Mouse (Mus musculus) urinary bladder, postnatal 14 days (tissue): ENCODE data around the gene Npas3.

Experiments
- DNase-seq: peaks from one replicate; pipeline ENCODE4 v3.0.0; 2021; ENCODE audit warnings: low spot score

Npas3 gene

GRCm38 (mm10) chr12:53794718-53795400 lies 546.4 kb downstream of the Npas3 start:
- DNase-seq: no peak

DNA sequence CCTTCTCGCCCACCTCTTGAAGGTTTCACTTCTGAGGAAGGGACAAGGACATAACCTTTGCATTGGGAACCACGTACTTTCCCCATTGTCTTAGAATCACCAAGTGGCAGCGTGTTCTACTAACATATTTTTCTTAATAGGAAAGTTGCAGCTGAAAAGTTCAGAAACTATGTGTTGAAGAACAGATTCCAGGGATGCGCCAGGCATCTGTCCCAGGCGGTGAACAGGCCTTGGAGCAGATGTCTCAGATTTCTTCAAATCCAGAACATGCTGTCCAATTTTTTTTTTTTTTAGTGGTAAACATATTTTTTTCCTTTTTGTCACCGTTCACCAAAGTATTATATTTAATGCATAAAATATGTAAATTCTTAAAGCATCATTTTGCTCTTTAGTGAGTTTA lies 553.4 kb downstream of the Npas3 start:
- no peak for DNase-seq

- DNase-seq: no peak
Measured at GRCm38 (mm10) chr12:53802381-53802780, 553.9 kb downstream of the Npas3 start.

GRCm38 (mm10) chr12:53810081-53810480 lies 561.6 kb downstream of the Npas3 start:
- DNase-seq: no peak

DNA sequence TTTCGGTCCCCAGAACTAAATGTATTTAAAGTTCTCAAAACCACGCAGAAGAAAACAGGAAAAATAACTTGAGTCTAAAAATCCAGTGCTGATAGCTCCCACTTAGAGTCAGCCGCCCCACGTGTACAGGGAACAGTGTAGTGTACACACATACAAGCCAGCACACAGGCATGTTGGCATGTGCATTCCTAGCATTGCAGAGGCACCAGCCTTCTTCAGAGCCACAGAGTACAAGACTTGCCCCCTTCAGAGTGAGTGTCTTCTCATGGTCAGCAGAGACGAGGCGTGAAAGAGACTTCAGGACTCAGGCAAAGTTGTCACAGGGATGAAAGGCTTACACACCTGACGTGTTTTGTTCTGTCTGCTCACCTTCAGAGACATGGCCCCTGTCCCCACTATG lies 565.8 kb downstream of the Npas3 start:
- no peak for DNase-seq

DNA sequence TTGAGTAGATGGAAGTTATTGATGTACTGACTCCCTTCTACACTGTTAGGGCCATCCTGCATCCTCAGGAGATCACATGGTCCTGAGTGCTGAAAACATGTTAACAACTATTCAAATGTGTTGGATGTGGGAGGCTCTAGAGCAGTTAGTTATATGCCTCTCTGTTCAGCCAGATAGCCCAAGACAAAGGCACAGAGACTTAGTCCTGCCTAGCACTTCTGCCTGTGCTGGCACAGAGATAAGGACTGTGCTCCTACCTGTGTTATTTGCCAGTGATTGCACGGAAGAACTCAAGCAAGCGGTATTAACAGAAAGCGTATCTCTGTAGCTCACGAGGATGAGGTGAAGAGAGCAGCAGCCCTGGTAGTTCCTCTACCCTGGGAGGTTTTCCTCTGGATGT lies 571.5 kb downstream of the Npas3 start:
- DNase-seq: no peak

DNA sequence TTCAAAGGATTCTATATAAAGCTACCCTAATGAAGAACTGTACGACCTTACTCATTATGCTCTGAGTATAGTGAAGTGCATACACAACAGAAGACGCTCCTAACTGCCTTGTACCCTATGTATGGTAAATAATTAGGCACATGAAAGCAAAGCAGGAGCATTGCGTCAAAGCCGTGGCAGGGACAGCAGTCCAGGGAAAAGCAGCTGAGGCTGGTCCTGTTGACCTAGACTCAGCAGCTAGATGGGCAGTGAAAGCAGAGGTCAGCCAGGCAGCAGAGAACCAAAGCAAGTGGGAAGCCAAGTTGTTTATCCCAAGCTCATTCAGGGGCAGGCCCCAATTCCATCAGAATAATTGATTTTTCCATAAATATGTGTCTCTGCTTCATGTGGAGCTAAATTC lies 574.4 kb downstream of the Npas3 start:
- DNase-seq: no peak

- DNase-seq: no peak
Measured at GRCm38 (mm10) chr12:53825251-53825650, 576.8 kb downstream of the Npas3 start.

- DNase-seq: no peak
Measured at GRCm38 (mm10) chr12:53825898-53826605, 577.6 kb downstream of the Npas3 start.

DNA sequence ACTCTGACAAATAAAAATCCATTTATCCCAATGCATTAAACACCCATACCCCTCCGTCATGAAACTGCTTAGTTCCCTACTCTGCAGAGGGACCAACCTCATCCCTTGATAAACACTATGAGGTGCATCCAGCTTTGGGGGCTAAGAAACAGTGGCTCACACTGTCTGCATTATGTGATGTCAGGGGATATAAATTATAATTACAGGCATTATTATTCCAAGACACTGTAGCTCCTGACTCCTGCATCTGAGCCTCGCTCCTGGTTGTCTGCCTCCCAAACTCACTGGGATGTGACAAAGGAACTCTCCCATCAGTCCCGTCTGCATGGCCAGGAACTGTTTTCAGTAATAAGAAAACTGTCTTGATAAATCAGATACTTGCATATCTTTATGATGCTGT lies 578.3 kb downstream of the Npas3 start:
- no peak for DNase-seq

- peak; percentile 14 for DNase-seq
Measured at GRCm38 (mm10) chr12:53832590-53832989, 584.1 kb downstream of the Npas3 start.

DNA sequence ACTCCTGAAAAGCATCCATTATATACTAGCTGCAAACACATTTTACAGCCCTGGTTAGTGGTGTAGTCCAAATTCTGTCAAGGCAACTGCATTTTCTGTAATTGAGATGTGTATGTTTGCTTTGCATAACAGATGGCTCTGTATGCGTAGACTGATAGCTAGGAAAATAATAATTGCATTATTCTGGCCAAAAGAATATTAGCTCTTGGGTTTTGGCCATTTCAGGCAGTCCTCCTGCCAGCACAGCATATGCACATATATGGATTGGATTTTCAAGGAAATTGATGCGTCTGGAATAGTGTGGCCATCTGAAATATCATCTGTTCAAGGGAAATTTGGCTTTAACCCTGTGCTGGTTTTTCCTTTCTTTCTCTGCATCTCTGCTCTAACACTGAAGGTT lies 584.9 kb downstream of the Npas3 start:
- no peak for DNase-seq

DNA sequence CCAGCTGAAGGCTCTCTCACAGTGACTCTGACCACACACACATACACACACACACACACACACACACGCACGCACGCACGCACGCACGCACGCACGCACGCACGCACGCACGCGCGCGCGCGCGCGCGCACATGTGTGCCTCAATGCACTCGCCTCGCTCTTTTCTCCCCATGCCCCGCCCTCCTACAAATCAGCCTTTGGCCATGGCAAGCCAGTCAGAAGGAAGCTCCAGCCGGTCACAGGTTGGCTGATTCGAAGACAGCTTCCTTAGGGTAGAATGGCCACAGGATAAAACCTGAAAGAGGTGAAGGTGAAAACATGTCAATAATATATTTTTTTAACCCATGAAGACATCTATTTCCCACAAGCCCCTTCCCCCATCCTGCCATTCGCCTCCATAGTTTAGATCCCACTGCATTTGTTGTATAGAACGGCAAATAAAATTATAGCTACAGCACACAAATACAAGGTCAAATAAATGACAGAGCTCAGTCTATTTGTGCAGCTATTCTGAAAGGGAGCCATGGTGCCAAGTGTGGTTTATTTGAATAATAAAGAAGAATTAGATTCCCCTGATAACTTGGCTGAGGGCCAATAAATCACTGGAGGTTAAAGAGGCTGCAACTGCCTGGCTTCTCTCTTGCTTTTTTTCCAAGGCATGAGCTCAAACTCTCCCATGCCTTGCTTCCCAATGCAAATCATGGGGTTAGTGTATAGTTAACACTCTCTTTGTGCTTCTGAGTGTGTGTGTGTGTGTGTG lies 587.7 kb downstream of the Npas3 start:
- no peak for DNase-seq

DNA sequence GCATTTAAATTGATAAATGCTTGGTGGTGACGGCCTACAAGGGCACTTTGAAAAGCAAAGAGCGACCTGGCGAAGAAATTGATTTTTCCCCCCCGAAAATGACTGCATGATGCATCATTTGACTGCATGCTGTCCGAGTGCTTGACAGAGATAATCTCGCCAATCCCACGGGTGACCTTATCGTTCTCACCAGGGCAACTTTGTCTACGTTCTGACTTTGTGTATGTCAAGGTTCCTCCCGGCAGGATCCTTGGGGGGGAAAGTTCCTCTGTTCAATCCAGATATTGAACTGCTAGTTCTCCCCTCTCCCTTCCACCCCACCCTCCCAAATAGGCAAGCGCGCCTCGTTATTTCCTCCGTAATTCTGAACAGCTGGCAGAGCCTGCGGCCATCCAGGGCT lies 588.9 kb downstream of the Npas3 start:
- no peak for DNase-seq

DNA sequence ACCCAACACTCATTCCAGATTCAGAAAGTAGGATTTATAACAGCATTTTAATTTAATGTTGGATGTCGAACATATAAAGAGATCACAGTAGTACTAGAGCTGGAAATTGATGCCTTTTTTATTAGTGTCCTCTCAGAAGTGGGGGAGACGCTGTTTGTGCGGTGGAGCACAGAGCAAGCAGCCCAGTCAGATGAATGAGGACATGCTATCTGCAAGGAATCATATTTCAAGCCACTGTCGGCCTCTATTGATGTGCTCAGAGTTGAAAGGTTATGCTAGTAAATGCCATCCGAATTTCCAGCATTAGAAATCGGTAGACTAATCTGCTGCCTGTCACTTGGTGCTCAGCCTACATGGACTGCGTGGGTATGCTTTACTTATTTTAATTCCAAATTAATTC lies 590.1 kb downstream of the Npas3 start:
- DNase-seq: no peak

- DNase-seq: no peak
Measured at GRCm38 (mm10) chr12:53841928-53842671, 593.6 kb downstream of the Npas3 start.

GRCm38 (mm10) chr12:53843626-53844025 lies 595.1 kb downstream of the Npas3 start:
- DNase-seq: no peak

DNA sequence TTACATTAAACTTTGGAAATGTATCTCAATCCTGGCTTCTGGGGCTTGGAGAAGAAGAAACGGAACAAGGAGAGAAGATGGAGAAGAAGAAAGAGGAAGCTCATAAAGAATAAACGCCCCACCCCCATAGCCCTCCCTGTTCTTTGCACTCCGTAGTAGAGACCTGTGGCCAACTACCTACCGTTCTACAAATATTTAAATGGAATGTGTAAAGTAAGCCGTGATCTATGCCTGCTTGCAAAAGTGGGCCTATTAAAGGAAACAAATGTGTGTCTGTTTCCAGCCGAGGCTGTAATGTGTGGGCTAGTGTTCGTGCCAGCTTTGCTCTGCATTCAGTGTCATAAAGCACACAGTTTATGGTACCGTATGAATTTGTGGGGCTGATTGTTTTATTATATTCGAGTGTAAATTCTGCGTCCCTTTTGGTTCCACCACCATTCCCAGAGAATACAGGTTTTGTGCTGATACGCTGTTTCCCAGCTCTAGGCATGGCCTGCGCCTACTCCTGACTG lies 597.7 kb downstream of the Npas3 start:
- no peak for DNase-seq

GRCm38 (mm10) chr12:53849263-53849662 lies 600.8 kb downstream of the Npas3 start:
- DNase-seq: no peak

DNA sequence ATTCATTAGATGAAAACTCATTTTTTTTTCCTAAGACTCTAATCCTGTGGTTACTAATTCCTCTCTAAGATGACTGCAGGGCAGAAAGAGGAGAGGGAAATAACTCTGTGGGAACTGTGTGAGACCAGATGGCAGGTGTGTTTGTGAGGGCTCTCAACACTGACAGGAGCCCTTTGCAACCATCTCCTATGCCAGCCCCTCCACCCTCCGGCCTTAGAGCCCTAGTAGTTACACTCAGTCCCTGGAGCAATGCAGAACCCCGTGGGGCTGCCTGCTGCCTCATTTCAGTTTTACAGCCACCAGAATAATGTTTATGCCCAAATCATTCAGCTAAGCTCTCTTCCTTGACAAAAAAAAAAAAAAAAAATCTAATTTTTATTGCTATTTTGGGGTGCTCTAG lies 604.0 kb downstream of the Npas3 start:
- no peak for DNase-seq

DNA sequence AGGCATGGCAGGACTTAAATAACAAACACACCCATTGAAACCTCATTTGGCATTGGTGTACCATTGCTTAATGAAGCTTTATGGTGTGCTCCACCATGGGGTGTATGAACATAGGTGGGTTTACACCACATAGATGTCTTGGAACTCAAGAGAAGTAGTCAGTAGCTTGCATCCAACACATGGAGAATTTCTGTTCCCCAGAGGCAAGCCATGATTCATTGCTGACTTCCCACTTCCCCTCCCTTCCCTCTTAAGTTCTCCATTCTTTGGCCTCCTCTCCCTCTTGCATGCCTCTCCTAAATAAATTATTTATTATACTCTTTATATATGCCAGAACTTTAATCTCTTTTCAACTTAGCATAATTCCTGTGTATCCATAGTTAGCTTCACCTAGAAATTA lies 611.7 kb downstream of the Npas3 start:
- no peak for DNase-seq

- DNase-seq: no peak
Measured at GRCm38 (mm10) chr12:53862281-53862680, 613.8 kb downstream of the Npas3 start.
